Mouse (Mus musculus) neural tube, postnatal 0 days (tissue): ENCODE measurements around the gene Kif18b. TPM values are rescaled to one million over a fixed set of nuclear protein-coding genes. Genes with fewer than 3 reads are reported as not detected.

Experiments
- polyA plus RNA-seq: library from polyadenylated mRNA; unstranded; fragments of >200 nt; fragmentation: Nextera tagmentation; extraction: Ambion mirVana; gene quantifications from 2 replicates; pipeline ENCODE4 v1.2.1, GENCODE M21; 2015

Gene Kif18b
- 0.68 and 0.79 TPM in 2 replicates for polyA plus RNA-seq

GRCm38 (mm10) chr11:102924557-102925350 is at the start of gene Kif18b:
Kif18b (minus strand) TSS chr11:102925124.

GRCm38 (mm10) chr11:102946265-102946991 is 21.5 kb upstream of the Kif18b start, which contains the start of gene C1ql1:
C1ql1 (minus strand) TSS chr11:102946688.

DNA sequence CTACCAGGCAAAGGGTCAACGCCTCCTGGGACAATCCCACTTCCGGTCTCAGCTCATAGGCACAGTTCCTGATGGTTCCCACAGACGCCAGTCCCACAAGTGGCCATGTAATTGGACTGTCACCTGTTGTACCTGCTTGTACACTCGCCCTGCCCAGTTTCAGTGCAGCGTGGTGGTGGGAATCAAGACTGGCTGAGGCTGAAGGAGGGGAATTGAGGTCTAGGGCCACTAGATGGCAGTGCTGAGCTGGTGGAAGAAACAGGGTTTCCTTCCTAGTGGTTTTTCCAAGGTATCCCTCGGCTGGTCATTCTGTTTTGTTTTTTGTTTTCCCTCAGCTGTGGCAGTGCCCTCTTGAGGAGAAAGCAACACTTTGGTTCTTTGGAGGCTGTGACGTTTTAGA is 24.2 kb downstream of the Kif18b start, which contains the start of gene Gfap:
Gfap (minus strand) TSS at position 150 of the 400 bp plus-strand sequence.

DNA sequence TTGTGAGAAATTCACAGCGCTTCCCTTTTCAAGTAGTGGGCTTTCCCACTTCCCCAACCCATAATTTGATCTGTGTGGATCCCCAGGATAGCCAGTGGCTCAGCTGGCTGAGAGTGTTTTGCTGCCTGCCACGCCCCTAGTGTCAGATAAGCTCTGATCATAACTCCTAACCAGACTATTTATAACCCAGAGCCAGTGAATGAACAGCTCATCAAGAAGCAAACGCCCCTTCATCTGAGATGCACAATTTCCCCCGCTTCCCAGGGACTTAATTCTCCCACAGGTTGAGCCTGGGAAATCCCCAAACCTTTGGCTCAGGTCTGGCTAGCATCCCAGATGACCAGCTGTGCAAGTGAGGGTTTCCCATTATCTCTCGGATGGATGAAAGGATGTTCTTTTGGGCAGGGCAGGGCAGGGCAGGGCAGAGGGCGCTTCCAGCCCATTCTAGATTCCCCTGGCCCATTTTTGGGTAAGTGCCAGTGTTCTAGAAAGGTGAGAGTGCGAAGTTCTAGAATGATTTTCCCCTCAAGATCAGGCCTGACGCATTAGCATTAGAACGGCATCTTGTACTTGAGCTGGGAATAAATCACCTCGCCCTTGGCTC is 40.2 kb downstream of the Kif18b start, which contains the start of gene Fam187a:
Fam187a (plus strand) TSS at position 554 of the 604 bp plus-strand sequence.

GRCm38 (mm10) chr11:102880585-102881313 is 44.2 kb downstream of the Kif18b start, which contains the start of the genes Eftud2 and Ccdc103:
Eftud2 (minus strand) TSS chr11:102880985.
Ccdc103 (plus strand) TSS chr11:102881204.

Other genes starting within 250 kb of the Kif18b start
- gene Ccdc43, start 227.3 kb downstream of the Kif18b start, polyA plus RNA-seq = 27.6 and 29.3 TPM in 2 replicates
- 20.7 and 24.9 TPM in 2 replicates for gene Adam11, start 163.7 kb downstream of the Kif18b start, polyA plus RNA-seq
- 25.7 and 26.6 TPM in 2 replicates for gene Gjc1, start 105.4 kb downstream of the Kif18b start, polyA plus RNA-seq
- 12.4 and 16.6 TPM in 2 replicates for gene Higd1b, start 89.3 kb downstream of the Kif18b start, polyA plus RNA-seq
- 92.2 and 102 TPM in 2 replicates for gene Eftud2, start 44.1 kb downstream of the Kif18b start, polyA plus RNA-seq
- 1.6 and 1.7 TPM in 2 replicates for gene Ccdc103, start 43.9 kb downstream of the Kif18b start, polyA plus RNA-seq
- not detected in 2 replicates for gene Fam187a, start 40.0 kb downstream of the Kif18b start, polyA plus RNA-seq
- 243 and 290 TPM in 2 replicates for gene Gfap, start 24.2 kb downstream of the Kif18b start, polyA plus RNA-seq
- gene C1ql1, start 21.6 kb upstream of the Kif18b start, polyA plus RNA-seq = 17.7 and 23.5 TPM in 2 replicates
- gene Nmt1, start 103.1 kb upstream of the Kif18b start, polyA plus RNA-seq = 38.6 and 43.1 TPM in 2 replicates
- 127 and 160 TPM in 2 replicates for gene Dcakd, start 103.2 kb upstream of the Kif18b start, polyA plus RNA-seq
- gene Plcd3, start 176.5 kb upstream of the Kif18b start, polyA plus RNA-seq = 4.8 and 5.2 TPM in 2 replicates
- gene Acbd4, start 176.6 kb upstream of the Kif18b start, polyA plus RNA-seq = 18.0 and 20.0 TPM in 2 replicates
- 5.9 and 6.1 TPM in 2 replicates for gene Hexim1, start 191.1 kb upstream of the Kif18b start, polyA plus RNA-seq
- gene Hexim2, start 207.3 kb upstream of the Kif18b start, polyA plus RNA-seq = 34.2 and 34.3 TPM in 2 replicates
- gene Fmnl1, start 246.0 kb upstream of the Kif18b start, polyA plus RNA-seq = 8.1 and 11.3 TPM in 2 replicates